Mouse (Mus musculus): ENCODE data around the gene Edc4.
"Not testable (repeated sequence)": the region's sequence is repeated elsewhere in the genome, so short reads cannot be mapped to it uniquely, and the experiment has no call there.

Edc4 gene

GRCm38 (mm10) chr8:105880754-105881520 is at the start of gene Edc4:
Gene Edc4 (plus strand): TSS chr8:105880881.
- peak; percentile 75 for DNase-seq

DNA sequence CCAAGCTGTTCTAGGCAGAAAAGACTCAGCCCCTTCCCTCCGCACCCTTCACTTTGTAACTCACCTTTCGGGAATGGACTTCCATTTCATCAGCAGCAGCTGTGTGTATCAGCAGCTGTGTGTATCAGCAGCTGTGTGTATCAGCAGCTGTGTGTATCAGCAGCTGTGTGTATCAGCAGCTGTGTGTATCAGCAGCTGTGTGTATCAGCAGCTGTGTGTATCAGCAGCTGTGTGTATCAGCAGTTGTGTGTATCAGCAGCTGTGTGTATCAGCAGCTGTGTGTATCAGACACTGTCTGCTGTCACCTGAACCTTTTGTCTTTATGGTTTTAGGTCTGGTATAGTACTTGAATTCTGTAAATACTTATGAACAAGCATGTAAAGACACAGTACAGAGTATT is 46.9 kb upstream of the Edc4 start:
- not testable (repeated sequence) for DNase-seq

DNA sequence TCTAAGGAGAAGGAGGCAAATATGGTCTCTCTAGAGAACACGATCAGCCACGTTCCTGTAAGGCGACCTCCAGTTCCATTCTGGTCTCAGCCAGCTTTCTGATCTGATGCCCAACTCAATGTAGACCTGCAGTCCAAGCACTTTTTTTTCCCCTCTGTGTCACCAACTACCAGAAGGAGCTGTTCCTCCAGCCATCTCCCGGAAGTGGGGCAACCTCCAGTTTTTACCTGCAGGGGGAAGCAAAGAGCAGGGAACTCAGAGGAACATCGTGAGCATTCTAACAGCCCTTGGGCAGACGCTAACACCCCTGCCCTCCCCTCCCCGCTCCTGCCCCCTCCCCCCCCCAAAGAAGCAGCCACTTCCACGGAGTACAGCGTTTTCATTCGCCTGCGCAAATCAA is 45.4 kb upstream of the Edc4 start:
- peak; percentile 73 for DNase-seq

DNA sequence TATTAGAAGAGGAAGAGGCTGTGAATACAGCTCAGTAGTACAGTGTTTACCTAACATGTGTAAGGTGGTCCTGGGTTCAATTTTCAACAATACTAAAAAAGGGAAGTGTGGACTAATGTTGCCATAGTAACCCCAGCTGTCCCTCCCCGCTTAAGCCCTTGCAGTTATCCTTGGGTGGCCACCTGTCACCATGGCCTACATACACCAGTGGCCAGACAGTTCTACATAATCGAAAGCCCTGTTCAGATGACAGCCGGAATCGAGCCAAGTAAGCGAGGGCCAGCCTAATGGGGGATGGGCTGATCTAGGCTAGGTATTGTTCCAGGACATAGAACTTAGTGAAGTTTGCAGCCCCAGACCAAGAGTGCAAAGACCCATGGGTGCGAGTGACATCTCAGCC is 43.7 kb upstream of the Edc4 start:
- no peak for DNase-seq

DNA sequence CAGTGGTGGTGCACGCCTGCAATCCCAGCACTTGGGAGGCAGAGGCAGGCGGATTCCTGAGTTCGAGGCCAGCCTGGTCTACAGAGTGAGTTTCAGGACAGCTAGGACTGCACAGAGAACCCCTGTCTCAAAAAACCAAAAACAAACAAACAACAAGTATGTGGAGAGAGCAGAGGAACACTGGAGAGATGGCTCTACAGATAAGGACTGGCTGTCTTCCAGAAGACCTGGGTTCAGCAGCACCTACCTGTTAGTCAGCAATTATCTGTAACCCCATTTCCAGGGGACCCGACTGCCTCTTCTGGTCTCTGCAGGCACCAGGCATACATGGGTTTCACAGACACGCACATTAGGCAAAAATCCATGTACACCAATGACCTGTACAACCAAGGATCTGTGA is 41.5 kb upstream of the Edc4 start:
- DNase-seq = no peak

- DNase-seq = no peak
These were observed 34.0 kb upstream of the Edc4 start for GRCm38 (mm10) chr8:105846678-105847077.

- DNase-seq = no peak
These were observed 30.7 kb upstream of the Edc4 start for GRCm38 (mm10) chr8:105850014-105850413.

GRCm38 (mm10) chr8:105850611-105851010 is 30.1 kb upstream of the Edc4 start:
- DNase-seq = no peak

DNA sequence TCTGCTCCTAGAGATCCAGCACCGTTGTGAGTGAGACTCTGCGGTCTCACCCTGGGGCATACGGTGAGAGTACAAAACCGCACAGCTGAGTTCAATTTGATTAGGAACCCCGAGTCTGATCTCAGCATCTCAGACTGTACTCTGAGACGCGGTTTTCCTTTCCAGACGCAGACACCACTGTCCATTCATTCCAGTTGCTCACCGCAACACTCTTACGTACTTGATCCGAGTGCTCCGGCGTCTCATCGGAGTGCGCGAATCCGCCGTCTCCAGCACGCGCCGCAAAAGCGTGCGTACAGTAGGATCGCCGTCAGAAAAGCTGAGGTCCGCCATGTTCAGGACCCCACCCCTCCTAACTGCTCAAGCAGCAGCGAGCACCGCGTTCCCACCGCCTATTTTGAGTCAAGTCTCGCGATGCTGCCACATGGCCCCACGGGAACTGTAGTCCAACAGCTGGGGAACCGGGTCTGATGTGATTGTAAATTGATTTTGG is 29.0 kb upstream of the Edc4 start:
- peak; percentile 83 for DNase-seq

- no peak for DNase-seq
These were observed 28.4 kb upstream of the Edc4 start for GRCm38 (mm10) chr8:105852146-105852729.

- no peak for DNase-seq
These were observed 27.5 kb upstream of the Edc4 start, which contains the start of gene Cenpt for GRCm38 (mm10) chr8:105853178-105853577. Gene Cenpt (minus strand): TSS chr8:105853278.

GRCm38 (mm10) chr8:105854303-105854702 is 26.4 kb upstream of the Edc4 start:
- DNase-seq = no peak

- peak; percentile 90 for DNase-seq
These were observed 25.9 kb upstream of the Edc4 start, which contains the start of gene Thap11 for GRCm38 (mm10) chr8:105854715-105855216. Gene Thap11 (plus strand): TSS chr8:105855132.

- peak; percentile 45 for DNase-seq
These were observed 25.2 kb upstream of the Edc4 start for GRCm38 (mm10) chr8:105855248-105856167.

GRCm38 (mm10) chr8:105856168-105856835 is 24.4 kb upstream of the Edc4 start:
- no peak for DNase-seq

- DNase-seq = no peak
These were observed 22.2 kb upstream of the Edc4 start for GRCm38 (mm10) chr8:105858495-105858894.

GRCm38 (mm10) chr8:105859314-105859713 is 21.4 kb upstream of the Edc4 start:
- DNase-seq = no peak

GRCm38 (mm10) chr8:105860143-105860981 is 20.3 kb upstream of the Edc4 start, which contains the start of gene Nutf2:
Gene Nutf2 (plus strand): TSS chr8:105860580.
- peak; percentile 99 for DNase-seq

DNA sequence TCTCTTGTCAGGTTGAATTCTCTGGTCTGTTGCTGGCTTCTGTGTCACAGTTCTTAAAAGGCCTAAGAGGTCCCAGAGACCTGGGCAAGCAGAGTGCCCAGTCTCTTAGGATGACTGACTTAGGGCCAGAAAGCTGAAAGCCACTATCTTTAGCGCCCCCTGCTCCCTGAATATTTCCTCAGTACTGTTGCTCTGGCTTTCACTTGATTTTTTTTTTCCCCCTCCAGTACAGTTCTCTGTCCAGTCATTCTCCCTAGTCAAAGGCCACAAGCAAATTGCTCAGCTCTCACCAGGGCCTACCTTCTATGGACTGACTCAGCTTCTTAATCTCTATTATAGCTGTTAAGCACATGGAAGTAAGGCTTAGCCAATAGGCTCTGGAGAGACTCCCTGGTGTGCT is 18.7 kb upstream of the Edc4 start:
- DNase-seq = no peak

- DNase-seq = no peak
These were observed 14.2 kb upstream of the Edc4 start for GRCm38 (mm10) chr8:105866364-105867029.

GRCm38 (mm10) chr8:105874301-105874700 is 6.4 kb upstream of the Edc4 start:
- DNase-seq = no peak
